Comparison of ENCODE assay signal across 22 mouse cellular contexts in genomic region chr10:124416531-124416930, GRCm38 (mm10).
DNase-seq lines count a peak whose midpoint lies in the region; ATAC-seq and TF ChIP-seq lines count a peak whose summit lies in the region.
"Had no signal": no experiment of that assay in that cellular context is flagged by ENCODE, and none has a peak within 500 bp of the region (broad histone marks: within the 10 kb centered on the region; RNA-seq: fewer than 3 reads in every experiment).

No protein-coding gene starts in this region.

- no peak overlapping the region for H3K4me2 ChIP-seq in forebrain, postnatal 0 days (ENCODE audit: low read depth)
- H3K4me2 ChIP-seq in forebrain, embryonic 15.5 days (replicated peaks) = no peak overlapping the region
- no peak overlapping the region for H3K4me2 ChIP-seq in lung, embryonic 14.5 days
- no peak overlapping the region for H3K4me2 ChIP-seq in lung, postnatal 0 days (replicated peaks; ENCODE audit: low read depth, low read length)
- H3K4me2 ChIP-seq: liver, embryonic 15.5 days; stomach, embryonic 15.5 days had no signal

- H3K4me3 ChIP-seq in forebrain, postnatal 0 days (ENCODE audit: low read depth, low read length) = no peak overlapping the region
- no peak overlapping the region for H3K4me3 ChIP-seq in forebrain, embryonic 15.5 days
- no peak overlapping the region for H3K4me3 ChIP-seq in lung, embryonic 14.5 days (ENCODE audit: low read depth, low read length)
- H3K4me3 ChIP-seq in lung, postnatal 0 days (ENCODE audit: low read depth, low read length) = no peak overlapping the region
- H3K4me3 ChIP-seq: heart, embryonic 10.5 days; layer of hippocampus, adult 2 months; liver, embryonic 15.5 days; stomach, embryonic 15.5 days had no signal

- no peaks in the 10 kb centered on the region for H3K9me3 ChIP-seq in forebrain, postnatal 0 days (ENCODE audit: low read length)
- no peaks in the 10 kb centered on the region for H3K9me3 ChIP-seq in forebrain, embryonic 15.5 days
- H3K9me3 ChIP-seq in lung, embryonic 14.5 days (ENCODE audit: low read depth, low read length) = no peaks in the 10 kb centered on the region
- no peaks in the 10 kb centered on the region for H3K9me3 ChIP-seq in lung, postnatal 0 days (ENCODE audit: low read length)
- H3K9me3 ChIP-seq: heart, embryonic 10.5 days; liver, embryonic 15.5 days; stomach, embryonic 15.5 days had no signal

- no peak overlapping the region for H3K27ac ChIP-seq in forebrain, postnatal 0 days (ENCODE audit: low read depth, low read length)
- no peak overlapping the region for H3K27ac ChIP-seq in forebrain, embryonic 15.5 days (replicated peaks)
- H3K27ac ChIP-seq in lung, embryonic 14.5 days (ENCODE audit: low read depth) = no peak overlapping the region
- H3K27ac ChIP-seq in lung, postnatal 0 days (ENCODE audit: low read length) = no peak overlapping the region
- H3K27ac ChIP-seq: heart, embryonic 10.5 days; layer of hippocampus, adult 2 months; liver, embryonic 15.5 days; macrophage; stomach, embryonic 15.5 days had no signal

- H3K4me1 ChIP-seq in forebrain, postnatal 0 days (ENCODE audit: insufficient read depth) = no peaks in the 10 kb centered on the region
- peaks cover 4% of the 10 kb centered on the region; the same call in 1 of the 2 replicates for H3K4me1 ChIP-seq in forebrain, embryonic 15.5 days
- no peaks in the 10 kb centered on the region for H3K4me1 ChIP-seq in lung, embryonic 14.5 days (ENCODE audit: insufficient read depth)
- no peaks in the 10 kb centered on the region for H3K4me1 ChIP-seq in lung, postnatal 0 days (ENCODE audit: insufficient read depth, low read depth, low read length)
- H3K4me1 ChIP-seq: heart, embryonic 10.5 days; liver, embryonic 15.5 days; stomach, embryonic 15.5 days had no signal

- no peaks in the 10 kb centered on the region for H3K27me3 ChIP-seq in forebrain, postnatal 0 days (ENCODE audit: insufficient read depth, low read length)
- H3K27me3 ChIP-seq in forebrain, embryonic 15.5 days = no peaks in the 10 kb centered on the region
- no peaks in the 10 kb centered on the region for H3K27me3 ChIP-seq in lung, embryonic 14.5 days (ENCODE audit: insufficient read depth, low read length)
- no peaks in the 10 kb centered on the region for H3K27me3 ChIP-seq in lung, postnatal 0 days (replicated peaks; ENCODE audit: insufficient read depth, low read length)
- H3K27me3 ChIP-seq: CH12.LX; liver, embryonic 15.5 days; stomach, embryonic 15.5 days had no signal

- no peak for TF ChIP-seq CTCF in forebrain, postnatal 0 days (IDR thresholded peaks at IDR 0.05; ENCODE audit: low read depth)
- no peak for TF ChIP-seq CTCF in lung, embryonic 14.5 days (IDR thresholded peaks at IDR 0.05; ENCODE audit: low read depth)
- no peak for TF ChIP-seq CTCF in lung, postnatal 0 days (IDR thresholded peaks at IDR 0.05)

- no peak for ATAC-seq in forebrain, postnatal 0 days
- no peak for ATAC-seq in forebrain, embryonic 15.5 days (replicated peaks)
- no peak for ATAC-seq in lung, embryonic 14.5 days (ENCODE audit: insufficient read depth)
- ATAC-seq in lung, postnatal 0 days = no peak
- ATAC-seq: activated CD4-positive, CD25-positive, alpha-beta regulatory T cell, adult 4 months; intestine, postnatal 0 days had no signal

- DNase-seq in forebrain, postnatal 0 days = peak; percentile 41
- DNase-seq in lung, embryonic 14.5 days = peak; percentile 19
- DNase-seq in lung, postnatal 0 days (ENCODE audit: low spot score) = no peak
- peak; percentile 25 for DNase-seq in MN1 (ENCODE audit: low spot score)
- peak; percentile 12 for DNase-seq in brain, adult 2 months (ENCODE audit: low read depth, low spot score)
- DNase-seq in yolk sac, embryonic 10.5 days (ENCODE audit: low spot score) = no peak
- DNase-seq: adrenal gland, adult 8-10 months; B cell, adult 2 months; cerebellum, adult 9-11 months; heart, postnatal 4 days; liver; thymus, postnatal 25 days had no signal

- H3K36me3 ChIP-seq in forebrain, postnatal 0 days (ENCODE audit: insufficient read depth) = no peaks in the 10 kb centered on the region
- H3K36me3 ChIP-seq in forebrain, embryonic 15.5 days = no peaks in the 10 kb centered on the region
- no peaks in the 10 kb centered on the region for H3K36me3 ChIP-seq in lung, embryonic 14.5 days (ENCODE audit: insufficient read depth)
- no peaks in the 10 kb centered on the region for H3K36me3 ChIP-seq in lung, postnatal 0 days (ENCODE audit: insufficient read depth, low read length)
- H3K36me3 ChIP-seq: G1E; heart, embryonic 10.5 days; liver, embryonic 15.5 days; stomach, embryonic 15.5 days had no signal

- TF ChIP-seq EP300 in lung, postnatal 0 days (IDR thresholded peaks at IDR 0.05) = no peak

- no peak overlapping the region for H3K9ac ChIP-seq in forebrain, postnatal 0 days
- no peak overlapping the region for H3K9ac ChIP-seq in forebrain, embryonic 15.5 days (replicated peaks)
- H3K9ac ChIP-seq in lung, embryonic 14.5 days = no peak overlapping the region
- no peak overlapping the region for H3K9ac ChIP-seq in lung, postnatal 0 days (replicated peaks; ENCODE audit: low read depth)
- H3K9ac ChIP-seq: liver, embryonic 15.5 days; stomach, embryonic 15.5 days had no signal

- WGBS in forebrain, postnatal 0 days = 48% methylated on average over 6 of the region's 6 CpGs
- WGBS in forebrain, embryonic 15.5 days = 51% methylated on average over 6 of the region's 6 CpGs
- 65% methylated on average over 6 of the region's 6 CpGs for WGBS in lung, embryonic 14.5 days
- WGBS in lung, postnatal 0 days = 76% methylated on average over 6 of the region's 6 CpGs

Comparison
In these comparisons a context has a peak if more than half of its experiments do, and no peak if none do; other contexts are left out.
1. DNase-seq: peak in forebrain, postnatal 0 days (single experiment), lung, embryonic 14.5 days (single experiment), MN1 (single experiment) and brain, adult 2 months (single experiment); none in lung, postnatal 0 days (single experiment) and yolk sac, embryonic 10.5 days (single experiment).